ENCODE assay signal across 30 mouse cellular contexts in genomic region chr1:126436937-126437667, GRCm38 (mm10).
DNase-seq lines count a peak whose midpoint lies in the region; ATAC-seq lines count a peak whose summit lies in the region.
"Had no signal": no experiment of that assay in that cellular context is flagged by ENCODE, and none has a peak within 500 bp of the region (broad histone marks: within the 10 kb centered on the region; RNA-seq: fewer than 3 reads in every experiment).

No protein-coding gene starts in this region.

- H3K4me3 ChIP-seq in forebrain, embryonic 11.5 days (ENCODE audit: low read depth, low read length) = no peak overlapping the region
- no peak overlapping the region for H3K4me3 ChIP-seq in forebrain, embryonic 15.5 days
- H3K4me3 ChIP-seq in hindbrain, embryonic 11.5 days (ENCODE audit: low read depth, low read length) = no peak overlapping the region
- no peak overlapping the region for H3K4me3 ChIP-seq in hindbrain, embryonic 13.5 days
- no peak overlapping the region for H3K4me3 ChIP-seq in midbrain, embryonic 13.5 days (replicated peaks)
- H3K4me3 ChIP-seq in midbrain, embryonic 15.5 days = no peak overlapping the region
- H3K4me3 ChIP-seq: erythroblast, embryonic 14.5 days; intestine, embryonic 15.5 days; limb, embryonic 13.5 days; midbrain, embryonic 10.5 days had no signal

- no peak overlapping the region for H3K27ac ChIP-seq in forebrain, embryonic 11.5 days (ENCODE audit: low read depth, low read length)
- H3K27ac ChIP-seq in forebrain, embryonic 15.5 days (replicated peaks) = no peak overlapping the region
- H3K27ac ChIP-seq in hindbrain, embryonic 11.5 days (ENCODE audit: low read depth, low read length) = no peak overlapping the region
- no peak overlapping the region for H3K27ac ChIP-seq in hindbrain, embryonic 13.5 days
- H3K27ac ChIP-seq in midbrain, embryonic 13.5 days = no peak overlapping the region
- no peak overlapping the region for H3K27ac ChIP-seq in midbrain, embryonic 15.5 days
- H3K27ac ChIP-seq: hindbrain, postnatal 0 days; intestine, embryonic 15.5 days; kidney, postnatal 0 days; limb, embryonic 13.5 days; liver, embryonic 14.5 days; midbrain, embryonic 10.5 days had no signal

- no peaks in the 10 kb centered on the region for H3K4me1 ChIP-seq in forebrain, embryonic 11.5 days (replicated peaks; ENCODE audit: control insufficient read depth, insufficient read depth, low read length)
- peaks cover 16% of the 10 kb centered on the region; the same call in 1 of the 2 replicates for H3K4me1 ChIP-seq in forebrain, embryonic 15.5 days
- H3K4me1 ChIP-seq in hindbrain, embryonic 11.5 days (replicated peaks; ENCODE audit: control insufficient read depth, insufficient read depth, low read length) = no peaks in the 10 kb centered on the region
- H3K4me1 ChIP-seq in hindbrain, embryonic 13.5 days (replicated peaks) = peaks cover 16% of the 10 kb centered on the region
- peaks cover 5% of the 10 kb centered on the region; the same call in 1 of the 2 replicates for H3K4me1 ChIP-seq in midbrain, embryonic 13.5 days (replicated peaks)
- no peaks in the 10 kb centered on the region for H3K4me1 ChIP-seq in midbrain, embryonic 15.5 days
- H3K4me1 ChIP-seq: intestine, embryonic 15.5 days; limb, embryonic 13.5 days had no signal

- ATAC-seq in forebrain, embryonic 11.5 days (replicated peaks; ENCODE audit: low FRiP score) = no peak
- no peak for ATAC-seq in forebrain, embryonic 15.5 days (replicated peaks)
- ATAC-seq in hindbrain, embryonic 11.5 days (ENCODE audit: low FRiP score) = peak; percentile 68; the same call in 1 of the 2 replicates
- ATAC-seq in hindbrain, embryonic 13.5 days (ENCODE audit: low FRiP score) = no peak
- ATAC-seq in midbrain, embryonic 13.5 days = peak; percentile 50; the same call in 1 of the 2 replicates
- no peak for ATAC-seq in midbrain, embryonic 15.5 days (replicated peaks)
- ATAC-seq: activated CD4-positive, CD25-positive, alpha-beta regulatory T cell, adult 4 months; hindbrain, postnatal 0 days; intestine, embryonic 15.5 days had no signal

- H3K9ac ChIP-seq in forebrain, embryonic 11.5 days (ENCODE audit: low read length) = no peak overlapping the region
- H3K9ac ChIP-seq in forebrain, embryonic 15.5 days (replicated peaks) = no peak overlapping the region
- H3K9ac ChIP-seq in hindbrain, embryonic 11.5 days (ENCODE audit: low read depth, low read length) = no peak overlapping the region
- H3K9ac ChIP-seq in hindbrain, embryonic 13.5 days = no peak overlapping the region
- H3K9ac ChIP-seq in midbrain, embryonic 13.5 days (replicated peaks) = no peak overlapping the region
- H3K9ac ChIP-seq in midbrain, embryonic 15.5 days = no peak overlapping the region
- H3K9ac ChIP-seq: intestine, embryonic 15.5 days; limb, embryonic 13.5 days; liver, embryonic 14.5 days; lung, embryonic 14.5 days had no signal

- 44% methylated on average over 9 of the region's 9 CpGs for WGBS in forebrain, embryonic 11.5 days
- WGBS in forebrain, embryonic 15.5 days = 29% methylated on average over 9 of the region's 9 CpGs
- 61% methylated on average over 9 of the region's 9 CpGs for WGBS in hindbrain, embryonic 11.5 days
- WGBS in hindbrain, embryonic 13.5 days = 43% methylated on average over 9 of the region's 9 CpGs
- 54% methylated on average over 9 of the region's 9 CpGs for WGBS in midbrain, embryonic 13.5 days
- WGBS in midbrain, embryonic 15.5 days = 56% methylated on average over 9 of the region's 9 CpGs

- no peaks in the 10 kb centered on the region for H3K27me3 ChIP-seq in forebrain, embryonic 11.5 days (ENCODE audit: control insufficient read depth, insufficient read depth, low read length)
- no peaks in the 10 kb centered on the region for H3K27me3 ChIP-seq in forebrain, embryonic 15.5 days
- H3K27me3 ChIP-seq in hindbrain, embryonic 11.5 days (ENCODE audit: control insufficient read depth, insufficient read depth, low read length) = no peaks in the 10 kb centered on the region
- H3K27me3 ChIP-seq in hindbrain, embryonic 13.5 days = no peaks in the 10 kb centered on the region
- H3K27me3 ChIP-seq in midbrain, embryonic 13.5 days = no peaks in the 10 kb centered on the region
- no peaks in the 10 kb centered on the region for H3K27me3 ChIP-seq in midbrain, embryonic 15.5 days (replicated peaks)
- H3K27me3 ChIP-seq: CH12.LX; intestine, embryonic 15.5 days; limb, embryonic 13.5 days had no signal

- DNase-seq in forebrain, embryonic 11.5 days (ENCODE audit: low spot score) = no peak
- DNase-seq in hindbrain, embryonic 11.5 days (ENCODE audit: low spot score) = no peak
- DNase-seq in thymus, postnatal 0 days (ENCODE audit: low spot score) = no peak
- DNase-seq: adrenal gland, adult 2 months; adrenal gland, postnatal 36 days; cerebellum, adult 2 months; cerebellum, postnatal 14 days; gastrocnemius, postnatal 14 days; heart, adult 18-20 months; heart, postnatal 4 days; kidney, adult 8-10 months; kidney, postnatal 4 days; lung, embryonic 14.5 days; lung, postnatal 14 days; retina, postnatal 1 day; right cerebral cortex, postnatal 14 days had no signal

- H3K9me3 ChIP-seq in forebrain, embryonic 11.5 days (ENCODE audit: control insufficient read depth, low read length) = no peaks in the 10 kb centered on the region
- H3K9me3 ChIP-seq in forebrain, embryonic 15.5 days = no peaks in the 10 kb centered on the region
- H3K9me3 ChIP-seq in hindbrain, embryonic 11.5 days (ENCODE audit: control insufficient read depth, low read length) = no peaks in the 10 kb centered on the region
- no peaks in the 10 kb centered on the region for H3K9me3 ChIP-seq in hindbrain, embryonic 13.5 days
- no peaks in the 10 kb centered on the region for H3K9me3 ChIP-seq in midbrain, embryonic 13.5 days
- no peaks in the 10 kb centered on the region for H3K9me3 ChIP-seq in midbrain, embryonic 15.5 days
- H3K9me3 ChIP-seq: intestine, embryonic 15.5 days; midbrain, embryonic 10.5 days had no signal

- H3K4me2 ChIP-seq in forebrain, embryonic 11.5 days (ENCODE audit: low read depth, low read length, severe bottlenecking) = 0 out of 2 replicates have a peak overlapping the region, but pooled peaks have one; percentile 11
- no peak overlapping the region for H3K4me2 ChIP-seq in forebrain, embryonic 15.5 days (replicated peaks)
- H3K4me2 ChIP-seq in hindbrain, embryonic 11.5 days (replicated peaks; ENCODE audit: low read depth, low read length) = no peak overlapping the region
- no peak overlapping the region for H3K4me2 ChIP-seq in hindbrain, embryonic 13.5 days
- H3K4me2 ChIP-seq in midbrain, embryonic 13.5 days (replicated peaks) = no peak overlapping the region
- H3K4me2 ChIP-seq in midbrain, embryonic 15.5 days = no peak overlapping the region
- H3K4me2 ChIP-seq: heart, embryonic 11.5 days; intestine, embryonic 15.5 days; limb, embryonic 13.5 days; lung, embryonic 14.5 days had no signal

- H3K36me3 ChIP-seq in forebrain, embryonic 11.5 days (ENCODE audit: control insufficient read depth, insufficient read depth, low read length) = no peaks in the 10 kb centered on the region
- no peaks in the 10 kb centered on the region for H3K36me3 ChIP-seq in forebrain, embryonic 15.5 days
- no peaks in the 10 kb centered on the region for H3K36me3 ChIP-seq in hindbrain, embryonic 11.5 days (ENCODE audit: control insufficient read depth, insufficient read depth, low read length)
- H3K36me3 ChIP-seq in hindbrain, embryonic 13.5 days = no peaks in the 10 kb centered on the region
- no peaks in the 10 kb centered on the region for H3K36me3 ChIP-seq in midbrain, embryonic 13.5 days
- H3K36me3 ChIP-seq in midbrain, embryonic 15.5 days (replicated peaks) = no peaks in the 10 kb centered on the region
- H3K36me3 ChIP-seq: intestine, embryonic 15.5 days; limb, embryonic 13.5 days; midbrain, embryonic 10.5 days had no signal

Comparison
In these comparisons a context has a peak if more than half of its experiments do, and no peak if none do; other contexts are left out.
1. ATAC-seq: peak in hindbrain, embryonic 11.5 days (single experiment) and midbrain, embryonic 13.5 days (single experiment); none in forebrain, embryonic 11.5 days (single experiment), forebrain, embryonic 15.5 days (single experiment), hindbrain, embryonic 13.5 days (single experiment) and midbrain, embryonic 15.5 days (single experiment).